10 mouse cellular contexts compared by ENCODE assay signal in genomic region chr11:30799496-30799895, GRCm38 (mm10). TPM values are rescaled to one million over a fixed set of nuclear protein-coding genes. Genes with fewer than 3 reads are reported as not detected.
DNase-seq lines count a peak whose midpoint lies in the region; ATAC-seq lines count a peak whose summit lies in the region.
"Had no signal": no experiment of that assay in that cellular context is flagged by ENCODE, and none has a peak within 500 bp of the region (broad histone marks: within the 10 kb centered on the region; RNA-seq: fewer than 3 reads in every experiment).

No protein-coding gene starts in this region.

- H3K9ac ChIP-seq in liver, embryonic 16.5 days (ENCODE audit: low read depth, low read length): no peak overlapping the region

- H3K9me3 ChIP-seq in liver, embryonic 16.5 days (replicated peaks; ENCODE audit: control insufficient read depth, low read length): no peaks in the 10 kb centered on the region

- DNase-seq in heart, adult 8-10 months (ENCODE audit: low spot score): peak; percentile 45
- DNase-seq in heart, postnatal 25 days (ENCODE audit: low spot score): no peak
- DNase-seq in CD4-positive, CD25-positive, alpha-beta regulatory T cell, adult 2 months (ENCODE audit: low read depth, low spot score): peak; percentile 69
- peak; percentile 57 for DNase-seq in adrenal gland, postnatal 25 days
- DNase-seq in spleen, adult 18-20 months: peak; percentile 11 to 52

- peak; percentile 91 for ATAC-seq in granulocyte monocyte progenitor cell, adult 5-6 weeks (replicated peaks; ENCODE audit: poor library complexity, severe bottlenecking)
- ATAC-seq in liver, embryonic 16.5 days (ENCODE audit: low read depth): 0 out of 2 replicates have a peak, but pooled peaks have one; percentile 37
- ATAC-seq in activated CD4-positive, CD25-positive, alpha-beta regulatory T cell, adult 4 months: no peak

- WGBS in liver, embryonic 16.5 days (ENCODE audit: insufficient replicate concordance): 55% methylated on average over 1 of the region's 1 CpGs

- H3K27ac ChIP-seq in liver, embryonic 16.5 days (ENCODE audit: low read length): no peak overlapping the region

- no peak overlapping the region for H3K4me3 ChIP-seq in liver, embryonic 16.5 days (ENCODE audit: low read depth, low read length)
- H3K4me3 ChIP-seq: erythroblast, embryonic 14.5 days; myocyte had no signal

- no peaks in the 10 kb centered on the region for H3K27me3 ChIP-seq in liver, embryonic 16.5 days (ENCODE audit: control insufficient read depth, insufficient read depth, low read depth, low read length)

- intact Hi-C loops in heart, postnatal 25 days (cut with DNase I): loop anchor here (1.0 to 10.0 kb wide), 3 partner anchors 47 to 705 kb away; no protein-coding TSS in a partner anchor

- H3K36me3 ChIP-seq in liver, embryonic 16.5 days (ENCODE audit: control insufficient read depth, insufficient read depth): no peaks in the 10 kb centered on the region

- H3K4me2 ChIP-seq in liver, embryonic 16.5 days (ENCODE audit: low read depth, low read length): no peak overlapping the region

- no peaks in the 10 kb centered on the region for H3K4me1 ChIP-seq in liver, embryonic 16.5 days (ENCODE audit: control insufficient read depth, low read depth, low read length)

RNA-seq across cellular contexts. Expression of gene Psme4, which starts 28.0 kb away (rescaled TPM):
- 100 to 1,000 TPM; 187 to 251 (median 206) TPM for total RNA-seq in heart, adult 8-10 months (2022)
- 100 to 1,000 TPM; 218 to 222 TPM for total RNA-seq in heart, postnatal 25 days (2021)
- total RNA-seq in adrenal gland, postnatal 25 days (2021): 77.5 and 80.9 TPM in 2 replicates
- 36.4 and 46.1 TPM in 2 replicates for total RNA-seq in granulocyte monocyte progenitor cell, adult 5-6 weeks (2014; fragmentation: Nextera tagmentation)
- 51.5 and 51.8 TPM in 2 replicates for total RNA-seq in granulocyte monocyte progenitor cell, adult 5-6 weeks (2017)
- polyA plus RNA-seq in liver, embryonic 16.5 days (2015; fragmentation: Nextera tagmentation; extraction: Ambion mirVana): 7.2 and 8.0 TPM in 2 replicates
- 10 to 100 TPM; 20.0 to 31.8 TPM for polyA plus RNA-seq in activated CD4-positive, CD25-positive, alpha-beta regulatory T cell, adult 4 months (2017; shearing (Covaris generic))
